12 mouse cellular contexts compared by ENCODE assay signal in genomic region chr14:12218544-12219150, GRCm38 (mm10).
"Had no signal": no experiment of that assay in that cellular context is flagged by ENCODE, and none has a peak within 500 bp of the region (broad histone marks: within the 10 kb centered on the region; RNA-seq: fewer than 3 reads in every experiment).

No protein-coding gene starts in this region.

- H3K4me1 ChIP-seq: limb, embryonic 12.5 days; liver, embryonic 13.5 days; midbrain, embryonic 13.5 days; stomach, embryonic 15.5 days had no signal

- DNase-seq: kidney, adult 9 months; kidney, postnatal 36 days; liver; liver, embryonic 13.5 days; liver, postnatal 0 days; right cerebral cortex, postnatal 14 days; thymus, adult 2 months; thymus, postnatal 25 days had no signal

- ATAC-seq: liver, postnatal 0 days; midbrain, embryonic 13.5 days had no signal

- H3K4me2 ChIP-seq: limb, embryonic 12.5 days; liver, embryonic 13.5 days; midbrain, embryonic 13.5 days; stomach, embryonic 15.5 days had no signal

- H3K9me3 ChIP-seq: limb, embryonic 12.5 days; liver, embryonic 13.5 days; midbrain, embryonic 13.5 days; stomach, embryonic 15.5 days had no signal

- H3K27me3 ChIP-seq: limb, embryonic 12.5 days; liver, embryonic 13.5 days; midbrain, embryonic 13.5 days; stomach, embryonic 15.5 days had no signal

- H3K36me3 ChIP-seq: liver, embryonic 13.5 days; stomach, embryonic 15.5 days had no signal

- H3K4me3 ChIP-seq: limb, embryonic 12.5 days; liver, embryonic 13.5 days; midbrain, embryonic 13.5 days; stomach, embryonic 15.5 days had no signal

- H3K9ac ChIP-seq: limb, embryonic 12.5 days; liver, embryonic 13.5 days; liver, postnatal 0 days; midbrain, embryonic 13.5 days; stomach, embryonic 15.5 days had no signal

- H3K27ac ChIP-seq: kidney, postnatal 0 days; limb, embryonic 12.5 days; liver, embryonic 13.5 days; midbrain, embryonic 13.5 days; stomach, embryonic 15.5 days had no signal
